Mouse (Mus musculus) liver, embryonic 14.5 days (tissue): ENCODE results near the gene Lpcat4. TPM values are rescaled to one million over a fixed set of nuclear protein-coding genes. Genes with fewer than 3 reads are reported as not detected.
A peak's percentile ranks its signal among the peaks of the same experiment; 100 is the strongest.

Source experiments
- ATAC-seq: fragments of 200-750 bp; cut with Nextera tagmentation; 2 replicates; pipeline ENCODE4 v1.8.0; 2017; ENCODE audit warnings: moderate number of reproducible peaks, mild to moderate bottlenecking, moderate library complexity; ENCODE audit not compliant: insufficient read depth
- DNase-seq, 3 experiments: peaks; one replicate each; pipeline ENCODE4 v3.0.0-alpha.2; 2012 to 2013; ENCODE audit warnings: low read depth in 3 of 3, low spot score in 3 of 3
- H3K27ac ChIP-seq: fragments of 300-500 bp; sonication (generic); 2 replicates; pipeline ENCODE4 v1.5.1; 2014; ENCODE audit warnings: moderate library complexity, mild to moderate bottlenecking, control low read depth, inconsistent platforms
- H3K27me3 ChIP-seq: fragments of 300-500 bp; sonication (generic); 2 replicates; pipeline ENCODE4 v1.6.1; 2014; ENCODE audit warnings: mild to moderate bottlenecking, low read length, moderate library complexity; ENCODE audit not compliant: control insufficient read depth, insufficient read depth
- H3K36me3 ChIP-seq: fragments of 300-500 bp; sonication (generic); replicated peaks from 2 replicates; pipeline ENCODE4 v1.6.1; 2014; ENCODE audit warnings: low read depth; ENCODE audit not compliant: control insufficient read depth, insufficient read depth
- H3K4me1 ChIP-seq, 2 experiments: fragments of 200-500 bp in 1 of 2; fragments of 300-500 bp in 1 of 2; sonication (generic) in 1 of 2; replicated peaks; 2 replicates each; pipeline ENCODE4 v1.6.1; 2012 to 2014; ENCODE audit warnings: antibody characterized with exemption in 1 of 2, inconsistent platforms in 1 of 2, low read length in 1 of 2; ENCODE audit not compliant: control insufficient read depth in 2 of 2, insufficient read depth in 2 of 2
- H3K4me2 ChIP-seq: fragments of 300-500 bp; sonication (generic); 2 replicates; pipeline ENCODE4 v1.6.1; 2014; ENCODE audit warnings: low read depth, mild to moderate bottlenecking, control low read depth, moderate library complexity
- H3K4me3 ChIP-seq, 2 experiments: fragments of 200-500 bp in 1 of 2; fragments of 300-500 bp in 1 of 2; sonication (generic) in 1 of 2; 2 replicates each; pipeline ENCODE4 v1.5.1; 2012 to 2014; ENCODE audit warnings: low read depth in 2 of 2, low read length in 2 of 2, mild to moderate bottlenecking in 2 of 2, control low read depth in 1 of 2, inconsistent platforms in 1 of 2, moderate library complexity in 1 of 2; ENCODE audit not compliant: insufficient read depth in 1 of 2
- H3K9ac ChIP-seq: fragments of 300-500 bp; sonication (generic); replicated peaks from 2 replicates; pipeline ENCODE4 v1.6.1; 2014; ENCODE audit warnings: mild to moderate bottlenecking, control low read depth, moderate library complexity
- H3K9me3 ChIP-seq: fragments of 300-500 bp; sonication (generic); 2 replicates; pipeline ENCODE4 v1.6.1; 2016; ENCODE audit warnings: low read length, mixed read lengths; ENCODE audit not compliant: control insufficient read depth
- CTCF ChIP-seq: IDR thresholded peaks from 2 replicates; pipeline ENCODE4 v1.5.1; 2016; ENCODE audit warnings: antibody characterized with exemption, low read depth, control low read depth
- EP300 ChIP-seq: IDR thresholded peaks from 2 replicates; pipeline ENCODE4 v1.6.1; 2016; ENCODE audit warnings: antibody characterized with exemption, low read depth
- WGBS: fragments of 180-500 bp; shearing (Covaris S2); extraction: QIAGEN DNeasy Blood & Tissue Kit; methylation state at CpG from one replicate; pipeline ENCODE4 v1.1.7; 2014; ENCODE audit not compliant: insufficient replicate concordance; 5-methylcytosine and 5-hydroxymethylcytosine counted together
- polyA plus RNA-seq, 2 experiments: library from polyadenylated mRNA; depleted of rRNA in 1 of 2; stranded (reverse) in 1 of 2; unstranded in 1 of 2; fragments of >200 nt; fragmentation: Nextera tagmentation in 1 of 2; extraction: Ambion mirVana in 1 of 2; gene quantifications; 2 replicates each; pipeline versions ENCODE4 v1.2.1 to v1.2.3; 2012 to 2014

The Lpcat4 gene
- polyA plus RNA-seq, 2 experiments = 2.1 to 2.4 TPM

GRCm38 (mm10) chr2:112232623-112233022 lies 6.6 kb upstream of the Lpcat4 start:
- Histone ChIP-seq H3K36me3 (no peaks in the 10 kb centered on the region), H3K9ac (no peak overlapping the region), H3K27ac (no peak overlapping the region), H3K4me3 (no peak overlapping the region), H3K4me2 (no peak overlapping the region), H3K4me1 (no peaks in the 10 kb centered on the region), H3K9me3 (no peaks in the 10 kb centered on the region), H3K27me3 (no peaks in the 10 kb centered on the region)
- TF ChIP-seq CTCF (no peak), EP300 (no peak)
- DNase-seq (no peak), ATAC-seq (no peak)
- 30% methylated on average over 1 of the region's 1 CpGs for WGBS

- no peak overlapping the region for H3K27ac ChIP-seq
- DNase-seq (no peak), ATAC-seq (no peak)
- H3K27me3 ChIP-seq = no peaks in the 10 kb centered on the region; the same call in 1 of the 2 replicates
- no peaks in the 10 kb centered on the region for H3K36me3 ChIP-seq
- H3K4me1 ChIP-seq = peaks cover 0 to 3% of the 10 kb centered on the region in 2 experiments; a peak in 1 of 4 replicates
- no peak overlapping the region for H3K9ac ChIP-seq
- no peaks in the 10 kb centered on the region for H3K9me3 ChIP-seq
- H3K4me2 ChIP-seq = no peak overlapping the region
- TF ChIP-seq CTCF = no peak
- no peak for TF ChIP-seq EP300
- WGBS = 60% methylated on average over 2 of the region's 2 CpGs
- H3K4me3 ChIP-seq = no peak overlapping the region
These were observed 2.6 kb upstream of the Lpcat4 start for GRCm38 (mm10) chr2:112236620-112237019.

DNA sequence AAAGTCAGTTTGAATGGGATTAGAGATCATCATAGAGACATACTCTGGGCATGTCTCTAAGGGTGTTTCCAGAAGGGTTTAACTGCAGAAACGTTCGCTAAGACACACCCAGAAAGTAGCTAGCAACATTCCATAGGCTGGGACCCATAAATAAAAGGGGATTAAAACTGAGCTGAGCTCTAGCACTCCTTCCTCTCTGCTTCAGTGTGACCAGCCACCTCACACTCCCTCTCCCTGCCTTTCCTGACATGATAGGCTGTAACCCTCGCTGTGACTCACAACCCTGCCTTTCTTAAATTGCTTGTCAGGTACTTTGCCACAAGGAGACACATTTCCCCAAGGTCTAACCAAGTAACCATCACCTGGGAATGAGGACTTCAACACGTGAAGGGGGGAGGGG lies 1.3 kb upstream of the Lpcat4 start:
- no peak overlapping the region for H3K4me2 ChIP-seq
- WGBS = 11% methylated on average over 4 of the region's 4 CpGs
- H3K4me3 ChIP-seq = no peak overlapping the region
- H3K9me3 ChIP-seq = no peaks in the 10 kb centered on the region
- H3K9ac ChIP-seq = no peak overlapping the region
- DNase-seq = no peak
- no peak overlapping the region for H3K27ac ChIP-seq
- H3K4me1 ChIP-seq = peaks cover 0 to 3% of the 10 kb centered on the region in 2 experiments; a peak in 1 of 4 replicates
- H3K27me3 ChIP-seq = no peaks in the 10 kb centered on the region; the same call in 1 of the 2 replicates
- no peaks in the 10 kb centered on the region for H3K36me3 ChIP-seq
- ATAC-seq = no peak
- TF ChIP-seq EP300 = no peak
- TF ChIP-seq CTCF = no peak

DNA sequence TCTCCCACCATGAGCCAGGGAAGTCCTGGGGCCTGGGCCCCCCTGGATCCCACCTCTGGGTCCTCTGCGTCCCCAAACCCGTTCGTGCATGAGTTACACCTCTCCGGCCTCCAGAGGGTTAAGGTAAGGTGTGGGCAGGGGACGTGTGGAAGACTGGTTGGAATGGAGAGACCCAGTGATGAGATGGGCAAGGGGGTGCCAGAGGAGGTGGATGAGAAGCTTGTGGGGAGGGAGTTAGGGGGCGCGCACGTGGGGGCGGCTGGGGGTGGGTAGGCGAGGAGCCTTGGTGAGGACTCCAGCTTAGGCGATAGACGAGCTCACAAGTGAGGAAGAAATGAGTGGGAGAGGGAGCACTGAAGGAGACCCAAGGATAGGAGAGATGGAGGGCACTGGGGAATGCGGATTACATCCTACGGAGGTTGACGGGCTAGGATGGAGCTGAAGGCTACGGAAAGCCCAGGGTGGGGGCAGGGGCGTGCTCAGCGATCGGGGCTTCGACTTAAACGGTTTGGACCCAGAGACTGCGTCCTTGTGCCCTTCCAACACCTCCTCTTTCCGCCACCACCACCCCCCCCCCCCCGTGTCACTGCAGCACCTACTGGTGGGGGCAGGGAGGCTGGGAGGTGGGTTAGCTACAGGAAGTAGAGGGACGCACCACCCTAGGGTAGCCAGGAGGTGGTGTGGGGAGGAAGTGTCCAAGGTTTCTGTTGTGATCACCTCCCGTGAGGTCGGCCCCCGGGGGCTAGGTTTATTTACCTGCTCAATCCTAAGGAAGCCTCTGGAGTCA lies 860 bp downstream of the Lpcat4 start:
- Histone ChIP-seq H3K27me3 (no peaks in the 10 kb centered on the region; the same call in 1 of the 2 replicates), H3K4me2 (peak overlapping the region; percentile 71), H3K9me3 (no peaks in the 10 kb centered on the region), H3K4me1 (peaks cover 0 to 3% of the 10 kb centered on the region in 2 experiments; a peak in 1 of 4 replicates), H3K4me3 (peak overlapping the region; percentile 61 to 78), H3K27ac (no peak overlapping the region), H3K36me3 (no peaks in the 10 kb centered on the region), H3K9ac (peak overlapping the region; percentile 5; the same call in 1 of the 2 replicates)
- no peak for TF ChIP-seq EP300
- no peak for TF ChIP-seq CTCF
- WGBS = under 1% methylated on average over 25 of the region's 28 CpGs
- no peak for DNase-seq
- ATAC-seq = peak; percentile 14; the same call in 1 of the 2 replicates

DNA sequence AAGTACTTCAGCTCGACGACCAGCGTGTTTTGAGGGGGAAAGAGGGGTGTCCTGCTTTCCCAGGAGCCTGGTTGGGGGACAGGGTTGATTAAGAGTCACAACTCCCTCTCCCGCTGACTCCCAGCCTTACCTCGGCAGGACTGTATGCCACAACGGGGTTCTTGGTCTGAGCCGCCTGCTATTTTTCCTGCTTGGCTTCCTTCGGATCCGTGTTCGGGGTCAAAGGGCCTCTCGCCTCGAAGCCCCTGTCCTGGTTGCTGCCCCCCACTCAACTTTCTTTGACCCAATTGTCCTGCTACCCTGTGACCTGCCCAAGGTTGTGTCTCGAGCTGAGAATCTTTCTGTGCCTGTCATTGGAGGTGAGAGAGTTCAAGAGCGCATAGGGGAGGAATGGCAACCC lies 2.5 kb downstream of the Lpcat4 start:
- WGBS = 76% methylated on average over 14 of the region's 14 CpGs
- ATAC-seq (no peak), DNase-seq (no peak)
- H3K9ac ChIP-seq = no peak overlapping the region
- H3K36me3 ChIP-seq = no peaks in the 10 kb centered on the region
- no peak overlapping the region for H3K4me2 ChIP-seq
- no peaks in the 10 kb centered on the region for H3K9me3 ChIP-seq
- no peaks in the 10 kb centered on the region; the same call in 1 of the 2 replicates for H3K27me3 ChIP-seq
- H3K4me3 ChIP-seq = no peak overlapping the region
- H3K27ac ChIP-seq = no peak overlapping the region
- TF ChIP-seq CTCF (no peak), EP300 (no peak)
- peaks cover 0 to 3% of the 10 kb centered on the region in 2 experiments; a peak in 1 of 4 replicates for H3K4me1 ChIP-seq
